Mouse (Mus musculus): ENCODE results near the gene Wrap73. TPM values are rescaled to one million over a fixed set of nuclear protein-coding genes. Genes with fewer than 3 reads are reported as not detected.

Wrap73 gene
- total RNA-seq, 2 experiments from 2014 or later, result 14.2 to 21.1 TPM

DNA sequence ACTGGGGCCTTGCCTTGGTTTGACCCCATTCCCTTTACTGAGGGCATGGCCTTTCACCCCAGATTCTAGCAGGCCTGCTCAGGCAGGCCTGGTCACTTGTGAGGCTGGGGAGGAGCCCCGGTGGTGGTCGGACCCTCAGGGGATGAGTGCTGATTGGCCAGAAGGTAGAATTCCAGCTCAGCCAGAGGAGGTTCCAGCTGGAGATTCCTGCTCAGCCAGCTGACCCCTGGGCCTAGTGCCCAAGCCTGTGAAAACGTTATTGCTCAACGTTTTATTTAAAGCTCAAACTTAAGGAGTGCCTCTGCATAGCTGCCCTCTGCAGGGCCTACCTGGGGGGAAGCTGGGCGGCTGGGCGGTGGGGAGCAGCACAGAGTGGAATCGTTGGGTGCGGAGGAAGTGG lies 35.1 kb downstream of the Wrap73 start:
- no peak for DNase-seq (ENCODE audit: low spot score in 2 of 2)

DNA sequence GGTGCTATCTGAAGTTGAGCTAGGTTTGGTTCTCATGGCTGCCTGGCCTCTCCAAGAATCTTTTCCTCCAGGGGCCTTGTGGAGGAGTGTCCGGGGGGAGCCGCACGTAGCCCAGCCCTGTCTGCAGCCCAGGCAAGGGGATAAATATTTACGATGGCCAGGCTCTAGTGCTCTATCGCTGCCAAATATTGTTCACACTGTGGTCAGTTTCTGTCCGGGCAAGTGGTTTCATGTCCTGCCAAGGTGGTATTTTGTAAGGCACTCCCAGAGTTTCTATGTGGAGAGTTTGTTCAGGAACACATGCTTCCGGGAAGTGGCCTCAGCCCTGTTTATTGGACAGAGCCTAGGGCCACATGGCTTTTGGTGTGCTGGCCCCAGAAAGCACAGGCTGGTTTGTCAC lies 38.8 kb downstream of the Wrap73 start:
- no peak for DNase-seq (ENCODE audit: low spot score in 2 of 2)

GRCm38 (mm10) chr4:154183566-154183965 lies 41.4 kb downstream of the Wrap73 start:
- DNase-seq (ENCODE audit: low spot score in 2 of 2), result no peak

DNA sequence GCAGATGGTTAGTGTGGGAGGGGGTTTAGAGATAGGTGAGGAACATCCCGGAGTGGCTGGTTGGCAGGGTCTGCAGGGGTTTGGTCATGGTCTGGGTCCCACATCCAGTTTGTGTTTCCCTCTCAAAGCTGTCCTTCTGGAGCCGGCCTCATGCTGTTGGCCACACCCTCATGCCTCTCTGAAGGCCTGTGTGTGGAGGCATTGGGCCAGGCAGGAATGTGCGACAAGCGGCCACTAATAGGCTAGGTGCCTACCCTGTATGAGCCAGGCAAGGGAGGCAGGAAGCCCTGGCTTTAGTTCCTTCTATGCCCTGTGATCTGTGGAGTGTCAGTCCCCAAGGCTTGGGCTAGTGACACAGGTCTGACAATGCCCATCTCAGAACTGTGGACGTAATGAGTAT lies 42.8 kb downstream of the Wrap73 start:
- no peak for DNase-seq (ENCODE audit: low spot score in 2 of 2)

GRCm38 (mm10) chr4:154186002-154186537 lies 43.9 kb downstream of the Wrap73 start:
- no peak for DNase-seq (ENCODE audit: low spot score in 2 of 2)

- no peak for DNase-seq (ENCODE audit: low spot score in 2 of 2)
Observed at GRCm38 (mm10) chr4:154188948-154189347, 46.8 kb downstream of the Wrap73 start.

- no peak for DNase-seq (ENCODE audit: low spot score in 2 of 2)
Observed at GRCm38 (mm10) chr4:154197961-154198360, 55.8 kb downstream of the Wrap73 start.

GRCm38 (mm10) chr4:154198377-154198961 lies 56.3 kb downstream of the Wrap73 start:
- DNase-seq (ENCODE audit: low spot score in 2 of 2), result no peak

DNA sequence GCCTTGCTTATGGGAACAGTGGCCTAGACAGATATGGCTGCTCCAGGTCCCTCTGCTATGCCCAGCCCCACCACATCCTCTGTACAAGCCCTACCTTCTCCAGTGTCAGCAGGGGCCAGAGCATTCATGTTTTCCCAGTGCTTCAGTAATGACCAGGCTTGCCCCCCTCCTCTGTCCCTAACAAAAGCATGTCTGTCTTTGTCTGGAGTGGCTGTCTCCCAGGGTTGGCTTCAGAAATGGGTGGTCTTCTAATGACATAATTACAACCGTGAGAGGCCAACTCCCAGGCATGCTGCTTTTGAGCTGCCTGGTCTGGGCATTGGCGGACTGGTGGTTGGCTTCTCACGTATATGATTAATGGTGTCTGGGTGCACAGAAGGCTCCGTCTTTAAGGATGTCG lies 59.3 kb downstream of the Wrap73 start:
- no peak for DNase-seq (ENCODE audit: low spot score in 2 of 2)

GRCm38 (mm10) chr4:154204532-154204931 lies 62.4 kb downstream of the Wrap73 start:
- DNase-seq (ENCODE audit: low spot score in 2 of 2), result no peak

- peak; percentile 12 to 59 for DNase-seq (ENCODE audit: low spot score in 2 of 2)
Observed at GRCm38 (mm10) chr4:154205392-154205791, 63.2 kb downstream of the Wrap73 start.

DNA sequence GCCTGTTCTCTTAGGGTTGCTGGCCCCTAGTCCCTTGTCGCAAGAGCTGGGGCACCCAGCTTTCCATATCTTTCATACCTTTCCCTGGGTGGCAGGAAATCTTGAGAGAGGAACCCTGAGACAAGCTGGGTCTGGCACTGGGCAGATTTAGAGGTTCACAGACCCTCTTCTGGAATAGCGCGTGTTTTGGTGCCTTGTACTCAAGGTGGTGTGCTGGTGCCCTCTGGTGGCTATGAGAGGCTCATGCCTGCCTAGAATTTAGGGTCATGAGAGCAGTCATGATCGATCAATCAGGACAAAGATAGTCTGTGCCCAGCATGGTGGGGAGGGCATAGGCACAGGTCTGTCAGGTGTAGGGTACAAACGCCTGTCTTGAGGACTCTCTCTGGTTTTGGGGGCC lies 65.1 kb downstream of the Wrap73 start:
- peak; percentile 53 to 63 for DNase-seq (ENCODE audit: low spot score in 2 of 2)

DNA sequence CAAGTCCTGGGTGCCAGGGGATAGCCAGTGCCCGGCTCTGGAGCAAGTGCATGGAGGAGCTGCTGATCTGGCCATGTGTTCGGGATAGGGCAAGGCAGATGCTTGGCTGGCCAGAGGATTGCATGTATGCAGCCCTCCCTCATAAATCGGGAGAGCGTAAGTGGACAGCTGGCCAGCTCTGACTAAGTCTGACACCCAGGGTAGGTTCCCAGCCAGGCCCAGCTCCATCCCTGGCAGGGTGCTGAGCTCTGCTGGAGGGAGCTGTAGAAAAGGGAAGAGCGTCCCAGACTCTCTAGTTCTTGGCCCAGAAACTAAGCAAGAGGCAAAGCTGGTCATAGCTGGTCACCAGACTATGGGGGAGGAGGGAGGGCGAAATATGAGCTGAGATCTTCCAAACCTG lies 66.9 kb downstream of the Wrap73 start:
- DNase-seq (ENCODE audit: low spot score in 2 of 2), result no peak

GRCm38 (mm10) chr4:154209825-154210224 lies 67.7 kb downstream of the Wrap73 start:
- no peak for DNase-seq (ENCODE audit: low spot score in 2 of 2)

GRCm38 (mm10) chr4:154211459-154211858 lies 69.3 kb downstream of the Wrap73 start:
- no peak for DNase-seq (ENCODE audit: low spot score in 2 of 2)

DNA sequence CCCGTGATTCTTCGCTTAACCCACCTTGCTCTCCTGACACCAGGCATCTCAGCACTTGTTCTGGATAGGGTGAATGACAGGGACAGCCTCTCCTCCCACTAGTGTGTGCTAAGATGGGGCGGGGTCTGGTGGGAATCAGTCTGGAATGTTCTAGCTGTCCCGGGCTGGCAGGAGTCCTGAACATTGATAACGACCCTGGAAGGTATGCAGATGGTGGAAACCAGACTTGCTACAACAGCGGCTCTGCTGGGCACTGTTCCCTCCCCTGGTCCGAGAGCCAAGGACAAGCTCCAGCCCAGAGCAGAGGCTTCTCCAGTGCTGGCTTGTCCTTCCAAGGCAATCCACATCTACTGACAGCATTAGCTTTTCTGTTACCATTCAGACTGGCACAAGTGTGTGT lies 71.4 kb downstream of the Wrap73 start:
- no peak for DNase-seq (ENCODE audit: low spot score in 2 of 2)

DNA sequence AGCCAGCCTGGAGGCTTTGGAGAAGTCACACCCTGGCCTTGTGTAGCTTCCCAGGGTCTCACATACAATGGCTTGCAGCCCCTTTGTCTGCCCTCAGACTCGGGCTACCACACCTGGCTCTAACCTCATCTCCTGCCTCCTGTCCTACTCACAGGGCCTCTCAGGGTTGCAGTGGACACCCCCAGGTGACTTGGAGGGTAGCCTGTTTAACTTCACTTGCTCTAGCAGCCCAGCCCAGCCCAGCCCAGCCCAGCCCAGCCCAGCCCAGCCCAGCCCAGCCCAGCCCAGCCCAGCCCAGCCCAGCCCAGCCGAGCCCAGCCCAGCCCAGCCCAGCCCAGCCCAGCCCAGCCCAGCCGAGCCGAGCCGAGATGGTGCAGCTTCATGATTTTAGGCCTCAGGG lies 71.9 kb downstream of the Wrap73 start:
- DNase-seq (ENCODE audit: low spot score in 2 of 2), result no peak

Other genes with a start within 250 kb of the Wrap73 start
- gene A430005L14Rik, start 185.1 kb upstream of the Wrap73 start, total RNA-seq (2021), result 10 to 100 TPM; 15.4 to 16.9 TPM
- 1 to 10 TPM; 2.8 to 3.2 TPM for gene Dffb, start 167.2 kb upstream of the Wrap73 start, total RNA-seq (2021)
- gene Cep104, start 167.2 kb upstream of the Wrap73 start, total RNA-seq (2021), result 10 to 100 TPM; 22.7 to 25.0 TPM
- gene Lrrc47, start 130.6 kb upstream of the Wrap73 start, total RNA-seq (2021), result 10 to 100 TPM; 54.8 to 55.4 TPM
- 10 to 100 TPM; 48.5 to 54.2 TPM for gene Smim1, start 116.1 kb upstream of the Wrap73 start, total RNA-seq (2021)
- gene Ccdc27, start 99.7 kb upstream of the Wrap73 start, total RNA-seq (2021), result not detected
- gene Trp73, start 2.2 kb upstream of the Wrap73 start, total RNA-seq (2021), result not detected
- 100 to 1,000 TPM; 155 to 172 TPM for gene Tprgl, start 18.3 kb downstream of the Wrap73 start, total RNA-seq (2021)
- 1 to 10 TPM; 2.5 to 4.3 TPM for gene Megf6, start 28.4 kb downstream of the Wrap73 start, total RNA-seq (2021)
- gene Arhgef16, start 159.3 kb downstream of the Wrap73 start, total RNA-seq (2021), result under 1 TPM; 0.19 to 0.23 TPM
- not detected for gene B230104I21Rik, start 193.8 kb downstream of the Wrap73 start, total RNA-seq (2021)